Mouse (Mus musculus) cortical plate, adult 2 months (tissue): ENCODE data around the gene Mnd1. TPM values are rescaled to one million over a fixed set of nuclear protein-coding genes. Genes with fewer than 3 reads are reported as not detected.
A peak's percentile ranks its signal among the peaks of the same experiment; 100 is the strongest.

ENCODE experiments used
- H3K27ac ChIP-seq: fragments of 200-500 bp; 2 replicates; pipeline ENCODE4 v1.5.1; 2012; ENCODE audit warnings: low read length, control low read depth, inconsistent platforms; ENCODE audit not compliant: insufficient read depth
- H3K4me1 ChIP-seq: fragments of 200-500 bp; 2 replicates; pipeline ENCODE4 v1.6.1; 2011; ENCODE audit warnings: low read length; ENCODE audit not compliant: control insufficient read depth, insufficient read depth
- H3K4me3 ChIP-seq: fragments of 200-500 bp; 2 replicates; pipeline ENCODE4 v1.5.1; 2011; ENCODE audit warnings: mild to moderate bottlenecking, low read length, control low read depth; ENCODE audit not compliant: insufficient read depth
- CTCF ChIP-seq: fragments of 200-500 bp; IDR thresholded peaks from 2 replicates; pipeline ENCODE4 v1.5.1; 2011; ENCODE audit warnings: mild to moderate bottlenecking, control low read depth, low read length; ENCODE audit not compliant: insufficient read depth; ENCODE audit errors: extremely low read depth
- POLR2A ChIP-seq: fragments of 200-500 bp; IDR thresholded peaks from 2 replicates; pipeline ENCODE4 v1.6.1; 2011; ENCODE audit warnings: mild to moderate bottlenecking, low read length, control low read depth; ENCODE audit not compliant: insufficient read depth; ENCODE audit errors: extremely low read depth
- polyA plus RNA-seq: library from polyadenylated mRNA; depleted of rRNA; stranded (reverse); fragments of >200 nt; gene quantifications from 2 replicates; pipeline ENCODE4 v1.2.3, GENCODE M21; 2012

The Mnd1 gene
- polyA plus RNA-seq, 1 experiment: 0.94 TPM

- Histone ChIP-seq H3K4me1 (no peaks in the 10 kb centered on the region), H3K27ac (no peak overlapping the region), H3K4me3 (no peak overlapping the region)
- TF ChIP-seq POLR2A: no peak
- no peak for TF ChIP-seq CTCF
These were observed 93.8 kb downstream of the Mnd1 start for GRCm38 (mm10) chr3:84061523-84062453.

GRCm38 (mm10) chr3:84060946-84061345, 94.6 kb downstream of the Mnd1 start:
- no peak for TF ChIP-seq POLR2A
- Histone ChIP-seq H3K4me1 (no peaks in the 10 kb centered on the region), H3K27ac (no peak overlapping the region), H3K4me3 (no peak overlapping the region)

- Histone ChIP-seq H3K4me3 (no peak overlapping the region), H3K4me1 (no peaks in the 10 kb centered on the region), H3K27ac (no peak overlapping the region)
- TF ChIP-seq POLR2A (no peak), CTCF (no peak)
These were observed 95.5 kb downstream of the Mnd1 start for GRCm38 (mm10) chr3:84060128-84060527.

GRCm38 (mm10) chr3:84059676-84060075, 95.9 kb downstream of the Mnd1 start:
- no peak overlapping the region for H3K27ac ChIP-seq
- no peak for TF ChIP-seq POLR2A
- TF ChIP-seq CTCF: no peak
- no peak overlapping the region for H3K4me3 ChIP-seq
- H3K4me1 ChIP-seq: no peaks in the 10 kb centered on the region

GRCm38 (mm10) chr3:84059261-84059660, 96.3 kb downstream of the Mnd1 start:
- no peak overlapping the region for H3K27ac ChIP-seq
- H3K4me3 ChIP-seq: no peak overlapping the region
- no peak for TF ChIP-seq CTCF
- no peak for TF ChIP-seq POLR2A
- no peaks in the 10 kb centered on the region for H3K4me1 ChIP-seq

GRCm38 (mm10) chr3:84048729-84049175, 106.8 kb downstream of the Mnd1 start:
- no peak overlapping the region for H3K27ac ChIP-seq
- H3K4me1 ChIP-seq: no peaks in the 10 kb centered on the region
- H3K4me3 ChIP-seq: no peak overlapping the region
- TF ChIP-seq POLR2A: no peak

GRCm38 (mm10) chr3:84046206-84046605, 109.4 kb downstream of the Mnd1 start:
- H3K27ac ChIP-seq: no peak overlapping the region
- no peak overlapping the region for H3K4me3 ChIP-seq
- TF ChIP-seq CTCF (no peak), POLR2A (no peak)
- H3K4me1 ChIP-seq: no peaks in the 10 kb centered on the region

- no peak for TF ChIP-seq CTCF
- no peak for TF ChIP-seq POLR2A
- Histone ChIP-seq H3K27ac (no peak overlapping the region), H3K4me1 (no peaks in the 10 kb centered on the region; the same call in 1 of the 2 replicates), H3K4me3 (no peak overlapping the region)
These were observed 113.8 kb downstream of the Mnd1 start for GRCm38 (mm10) chr3:84041739-84042138.

GRCm38 (mm10) chr3:84040476-84041082, 115.0 kb downstream of the Mnd1 start:
- TF ChIP-seq CTCF: no peak
- TF ChIP-seq POLR2A: no peak
- peak overlapping the region; percentile 75 for H3K4me3 ChIP-seq
- H3K27ac ChIP-seq: no peak overlapping the region
- no peaks in the 10 kb centered on the region; the same call in 1 of the 2 replicates for H3K4me1 ChIP-seq
